Mouse (Mus musculus): ENCODE results near the gene Kif3c. TPM values are rescaled to one million over a fixed set of nuclear protein-coding genes. Genes with fewer than 3 reads are reported as not detected.
A peak's percentile ranks its signal among the peaks of the same experiment; 100 is the strongest.
"Not testable (repeated sequence)": the region's sequence is repeated elsewhere in the genome, so short reads cannot be mapped to it uniquely, and the experiment has no call there.

The Kif3c gene
- polyA plus RNA-seq, 1 experiment from 2014 or later: 77.9 TPM

- Histone ChIP-seq H3K4me1 (replicated peaks) (no peaks in the 10 kb centered on the region), H3K9ac (replicated peaks) (no peak overlapping the region), H3K4me2 (replicated peaks) (no peak overlapping the region), H3K9me3 (no peaks in the 10 kb centered on the region), H3K27me3 (no peaks in the 10 kb centered on the region), H3K36me3 (peaks cover 79% of the 10 kb centered on the region), H3K27ac (no peak overlapping the region), H3K4me3 (replicated peaks) (no peak overlapping the region)
- no peak for ATAC-seq
- 76% methylated on average over 4 of the region's 4 CpGs for WGBS
Observed at GRCm38 (mm10) chr12:3393140-3393539, 28.2 kb downstream of the Kif3c start.

GRCm38 (mm10) chr12:3396931-3397330 lies 32.0 kb downstream of the Kif3c start:
- 93% methylated on average over 8 of the region's 8 CpGs for WGBS
- H3K4me2 ChIP-seq (replicated peaks): no peak overlapping the region
- no peak overlapping the region for H3K9ac ChIP-seq (replicated peaks)
- H3K4me3 ChIP-seq (replicated peaks): no peak overlapping the region
- H3K27me3 ChIP-seq: no peaks in the 10 kb centered on the region
- no peaks in the 10 kb centered on the region for H3K4me1 ChIP-seq (replicated peaks)
- no peak overlapping the region for H3K27ac ChIP-seq
- H3K9me3 ChIP-seq: no peaks in the 10 kb centered on the region
- ATAC-seq: no peak
- peaks cover 81% of the 10 kb centered on the region for H3K36me3 ChIP-seq

GRCm38 (mm10) chr12:3405662-3406061 lies 40.7 kb downstream of the Kif3c start:
- H3K4me3 ChIP-seq (replicated peaks); ATAC-seq; H3K4me1 ChIP-seq (replicated peaks); H3K9me3 ChIP-seq; H3K9ac ChIP-seq (replicated peaks); H3K27ac ChIP-seq; H3K27me3 ChIP-seq; H3K4me2 ChIP-seq (replicated peaks): not testable (repeated sequence)
- peaks cover 62% of the 10 kb centered on the region for H3K36me3 ChIP-seq
- 70% methylated on average over 3 of the region's 3 CpGs for WGBS

GRCm38 (mm10) chr12:3406585-3406984 lies 41.7 kb downstream of the Kif3c start:
- no peaks in the 10 kb centered on the region for H3K4me1 ChIP-seq (replicated peaks)
- no peak overlapping the region for H3K4me2 ChIP-seq (replicated peaks)
- ATAC-seq: peak; percentile 53; the same call in 1 of the 2 replicates
- H3K9ac ChIP-seq (replicated peaks): no peak overlapping the region
- WGBS: 88% methylated on average over 6 of the region's 6 CpGs
- H3K4me3 ChIP-seq (replicated peaks): no peak overlapping the region
- no peaks in the 10 kb centered on the region for H3K27me3 ChIP-seq
- H3K27ac ChIP-seq: no peak overlapping the region
- no peaks in the 10 kb centered on the region for H3K9me3 ChIP-seq
- H3K36me3 ChIP-seq: peaks cover 53% of the 10 kb centered on the region

- no peaks in the 10 kb centered on the region for H3K4me1 ChIP-seq (replicated peaks)
- H3K9me3 ChIP-seq: no peaks in the 10 kb centered on the region
- no peak for ATAC-seq
- no peak overlapping the region for H3K9ac ChIP-seq (replicated peaks)
- H3K27me3 ChIP-seq: no peaks in the 10 kb centered on the region
- WGBS: 84% methylated on average over 4 of the region's 4 CpGs
- no peak overlapping the region for H3K4me2 ChIP-seq (replicated peaks)
- no peak overlapping the region for H3K27ac ChIP-seq
- peaks cover 27% of the 10 kb centered on the region for H3K36me3 ChIP-seq
- H3K4me3 ChIP-seq (replicated peaks): no peak overlapping the region
Observed at GRCm38 (mm10) chr12:3414956-3415355, 50.0 kb downstream of the Kif3c start.

GRCm38 (mm10) chr12:3418761-3419160 lies 53.8 kb downstream of the Kif3c start:
- H3K9me3 ChIP-seq: no peaks in the 10 kb centered on the region
- H3K36me3 ChIP-seq: peaks cover 44% of the 10 kb centered on the region
- H3K4me1 ChIP-seq (replicated peaks): no peaks in the 10 kb centered on the region
- 89% methylated on average over 3 of the region's 3 CpGs for WGBS
- no peak overlapping the region for H3K4me3 ChIP-seq (replicated peaks)
- H3K4me2 ChIP-seq (replicated peaks): no peak overlapping the region
- ATAC-seq: no peak
- no peak overlapping the region for H3K27ac ChIP-seq
- no peak overlapping the region for H3K9ac ChIP-seq (replicated peaks)
- H3K27me3 ChIP-seq: no peaks in the 10 kb centered on the region

GRCm38 (mm10) chr12:3420519-3420918 lies 55.6 kb downstream of the Kif3c start:
- Histone ChIP-seq H3K27ac (no peak overlapping the region), H3K4me3 (replicated peaks) (no peak overlapping the region), H3K4me1 (replicated peaks) (peaks cover 14% of the 10 kb centered on the region), H3K36me3 (peaks cover 35% of the 10 kb centered on the region), H3K9me3 (no peaks in the 10 kb centered on the region), H3K27me3 (no peaks in the 10 kb centered on the region), H3K9ac (replicated peaks) (no peak overlapping the region), H3K4me2 (replicated peaks) (no peak overlapping the region)
- 96% methylated on average over 2 of the region's 2 CpGs for WGBS
- no peak for ATAC-seq

GRCm38 (mm10) chr12:3422786-3423185 lies 57.9 kb downstream of the Kif3c start:
- H3K27me3 ChIP-seq: no peaks in the 10 kb centered on the region
- H3K36me3 ChIP-seq: peaks cover 22% of the 10 kb centered on the region
- 98% methylated on average over 1 of the region's 1 CpGs for WGBS
- no peak for ATAC-seq
- no peaks in the 10 kb centered on the region for H3K9me3 ChIP-seq
- no peak overlapping the region for H3K9ac ChIP-seq (replicated peaks)
- no peak overlapping the region for H3K4me3 ChIP-seq (replicated peaks)
- H3K27ac ChIP-seq: no peak overlapping the region
- H3K4me1 ChIP-seq (replicated peaks): peaks cover 17% of the 10 kb centered on the region
- H3K4me2 ChIP-seq (replicated peaks): no peak overlapping the region

- ATAC-seq: no peak
- Histone ChIP-seq H3K4me3 (replicated peaks) (no peak overlapping the region), H3K9ac (replicated peaks) (no peak overlapping the region; the same call in 1 of the 2 replicates)
Observed at GRCm38 (mm10) chr12:3424179-3424578, 59.2 kb downstream of the Kif3c start.

GRCm38 (mm10) chr12:3425375-3426341 lies 60.7 kb downstream of the Kif3c start:
- H3K4me1 ChIP-seq (replicated peaks): peaks cover 26% of the 10 kb centered on the region
- H3K9me3 ChIP-seq: no peaks in the 10 kb centered on the region
- peaks cover 17% of the 10 kb centered on the region for H3K36me3 ChIP-seq
- peak overlapping the region; percentile 94 for H3K27ac ChIP-seq
- WGBS: 46% methylated on average over 15 of the region's 15 CpGs
- H3K4me3 ChIP-seq (replicated peaks): peak overlapping the region; percentile 84
- peak overlapping the region; percentile 67 for H3K4me2 ChIP-seq (replicated peaks)
- H3K27me3 ChIP-seq: no peaks in the 10 kb centered on the region
- peak overlapping the region; percentile 52; the same call in 1 of the 2 replicates for H3K9ac ChIP-seq (replicated peaks)
- ATAC-seq: peak; percentile 38

More at GRCm38 (mm10) chr12:3424179-3424578, 59.2 kb downstream of the Kif3c start:
- no peaks in the 10 kb centered on the region for H3K27me3 ChIP-seq
- peaks cover 26% of the 10 kb centered on the region for H3K4me1 ChIP-seq (replicated peaks)
- peaks cover 17% of the 10 kb centered on the region for H3K36me3 ChIP-seq
- 95% methylated on average over 2 of the region's 2 CpGs for WGBS
- no peaks in the 10 kb centered on the region for H3K9me3 ChIP-seq
- H3K27ac ChIP-seq: no peak overlapping the region
- H3K4me2 ChIP-seq (replicated peaks): no peak overlapping the region

GRCm38 (mm10) chr12:3426530-3427034 lies 61.6 kb downstream of the Kif3c start, which contains the start of gene Asxl2:
TSS of gene Asxl2 (plus strand) at chr12:3426857.
- ATAC-seq: peak; percentile 95
- Histone ChIP-seq H3K27ac (peak within 1 kb of the TSS; percentile 94), H3K36me3 (peaks cover 13% of the 10 kb centered on the region), H3K27me3 (no peaks in the 10 kb centered on the region), H3K4me2 (replicated peaks) (peak within 1 kb of the TSS; percentile 67), H3K9me3 (no peaks in the 10 kb centered on the region), H3K4me3 (replicated peaks) (peak within 1 kb of the TSS; percentile 84), H3K9ac (replicated peaks) (peak within 1 kb of the TSS; percentile 91), H3K4me1 (replicated peaks) (peaks cover 28% of the 10 kb centered on the region)
- under 1% methylated on average over 50 of the region's 53 CpGs for WGBS

All from midbrain, embryonic 13.5 days (tissue).